Mouse (Mus musculus) cerebellum, adult 2 months (tissue): ENCODE data around the gene Ass1. TPM values are rescaled to one million over a fixed set of nuclear protein-coding genes. Genes with fewer than 3 reads are reported as not detected.

Source experiments
- DNase-seq, 2 experiments: peaks; one replicate each; pipeline ENCODE4 v3.0.0; 2021
- H3K27ac ChIP-seq: fragments of 200-500 bp; 2 replicates; pipeline ENCODE4 v1.5.1; 2012; ENCODE audit warnings: low read length, control low read depth, inconsistent platforms; ENCODE audit not compliant: insufficient read depth
- H3K27me3 ChIP-seq: fragments of 200-500 bp; 2 replicates; pipeline ENCODE4 v1.6.1; 2012; ENCODE audit warnings: inconsistent platforms, mild to moderate bottlenecking, low read length, moderate library complexity; ENCODE audit not compliant: control insufficient read depth, insufficient read depth
- H3K4me1 ChIP-seq: fragments of 200-500 bp; 2 replicates; pipeline ENCODE4 v1.6.1; 2011; ENCODE audit warnings: low read length; ENCODE audit not compliant: control insufficient read depth, insufficient read depth
- H3K4me3 ChIP-seq: fragments of 200-500 bp; replicated peaks from 2 replicates; pipeline ENCODE3; 2011; ENCODE audit warnings: mild to moderate bottlenecking, low read depth, low read length, control low read depth; ENCODE audit not compliant: insufficient read depth
- CTCF ChIP-seq: fragments of 200-500 bp; IDR thresholded peaks from 2 replicates; pipeline ENCODE4 v1.5.1; 2011; ENCODE audit warnings: low read depth, mild to moderate bottlenecking, control low read depth, low read length, moderate library complexity, borderline replicate concordance; ENCODE audit not compliant: insufficient read depth
- POLR2A ChIP-seq: fragments of 200-500 bp; IDR thresholded peaks from 2 replicates; pipeline ENCODE4 v1.6.1; 2011; ENCODE audit warnings: low read length, control low read depth, borderline replicate concordance; ENCODE audit not compliant: insufficient read depth
- WGBS: fragments of 180-500 bp; shearing (Covaris S2); methylation state at CpG from one replicate; pipeline ENCODE4 v1.1.7; 2018; 5-methylcytosine and 5-hydroxymethylcytosine counted together
- polyA plus RNA-seq: library from polyadenylated mRNA; depleted of rRNA; stranded (reverse); fragments of >200 nt; gene quantifications from 2 replicates; pipeline ENCODE4 v1.2.3, GENCODE M21; 2012

Gene Ass1
- polyA plus RNA-seq, 1 experiment, result 29.9 TPM

DNA sequence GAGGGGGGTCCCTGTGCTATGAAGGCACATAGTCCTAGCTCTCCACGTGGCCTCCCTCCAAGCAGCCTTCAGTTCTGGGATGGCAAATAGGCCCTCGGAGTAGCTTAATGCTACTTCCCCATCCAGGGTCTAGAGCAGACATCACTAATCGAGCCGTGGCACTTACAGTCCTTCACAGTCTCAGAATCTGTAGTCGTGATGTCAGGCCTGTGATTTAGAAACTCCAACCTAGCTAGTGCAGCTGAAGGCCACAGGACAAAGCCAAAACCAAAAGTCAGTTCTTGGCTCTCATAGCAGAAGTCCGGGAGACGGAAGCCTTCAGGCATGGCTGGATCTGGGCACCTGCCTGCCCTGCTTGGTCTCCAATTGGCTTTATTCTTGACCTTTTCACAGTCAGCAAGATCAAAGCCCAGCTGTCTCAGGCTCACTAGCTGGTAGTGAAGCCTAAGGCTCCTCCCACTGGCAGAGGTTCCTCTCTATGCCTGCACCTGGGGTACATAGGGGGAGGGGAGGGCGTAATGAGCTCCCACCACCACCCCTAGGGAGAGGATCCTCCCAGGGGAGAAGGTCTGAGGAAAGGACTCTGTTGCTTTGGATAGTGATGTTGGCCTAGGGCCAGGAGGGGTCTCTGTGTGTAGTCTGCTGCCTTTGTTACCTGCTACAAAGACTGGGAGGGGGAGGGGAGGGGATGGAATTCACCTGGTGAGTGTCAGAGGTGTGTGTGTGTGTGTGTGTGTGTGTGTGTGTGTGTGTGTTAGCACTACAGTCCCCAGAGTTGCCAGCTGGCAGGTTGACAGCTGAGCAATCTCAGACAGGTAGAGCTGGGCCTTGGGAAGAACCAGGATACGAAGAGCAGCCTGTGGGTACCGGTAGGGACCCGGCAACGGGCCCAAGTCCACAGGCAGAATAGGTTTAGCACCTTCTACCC lies 7.5 kb downstream of the Ass1 start:
- Histone ChIP-seq H3K27me3 (no peaks in the 10 kb centered on the region), H3K4me1 (no peaks in the 10 kb centered on the region), H3K27ac (no peak overlapping the region), H3K4me3 (no peak overlapping the region)
- 68% methylated on average over 12 of the region's 12 CpGs for WGBS
- no peak for DNase-seq
- TF ChIP-seq CTCF, result no peak
- no peak for TF ChIP-seq POLR2A

DNA sequence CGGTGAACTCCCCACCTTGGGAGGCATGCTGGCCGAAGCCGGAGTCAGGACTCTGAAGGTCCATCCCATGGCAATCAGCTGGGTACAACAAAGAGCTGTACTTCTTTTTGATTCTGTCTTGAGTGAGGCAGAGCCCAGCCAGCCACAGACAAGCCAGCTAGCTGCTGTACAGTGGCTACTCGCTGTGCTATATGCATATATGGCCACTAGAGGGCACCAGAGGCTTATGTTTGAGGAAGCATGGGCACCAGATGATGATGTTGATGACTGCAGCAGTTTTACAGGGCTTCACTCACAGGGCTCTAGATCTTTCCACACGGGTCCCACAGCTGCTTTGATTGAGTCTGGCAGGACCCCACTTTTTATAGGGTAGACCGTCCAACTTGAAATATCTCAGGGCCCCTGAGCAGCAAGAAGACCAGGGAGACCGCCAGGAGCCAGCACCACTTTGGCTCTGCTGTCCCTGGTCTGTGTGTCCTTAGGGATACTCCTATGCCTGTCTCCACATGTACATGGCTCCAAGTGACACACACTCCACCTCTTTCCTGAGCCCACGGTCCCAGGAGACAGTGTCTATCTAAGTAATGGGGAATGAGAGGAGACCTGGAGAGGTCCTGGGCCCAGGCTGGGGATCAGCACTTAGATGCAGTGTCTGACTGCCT lies 13.0 kb downstream of the Ass1 start:
- TF ChIP-seq CTCF (peak; percentile 94), POLR2A (no peak)

DNA sequence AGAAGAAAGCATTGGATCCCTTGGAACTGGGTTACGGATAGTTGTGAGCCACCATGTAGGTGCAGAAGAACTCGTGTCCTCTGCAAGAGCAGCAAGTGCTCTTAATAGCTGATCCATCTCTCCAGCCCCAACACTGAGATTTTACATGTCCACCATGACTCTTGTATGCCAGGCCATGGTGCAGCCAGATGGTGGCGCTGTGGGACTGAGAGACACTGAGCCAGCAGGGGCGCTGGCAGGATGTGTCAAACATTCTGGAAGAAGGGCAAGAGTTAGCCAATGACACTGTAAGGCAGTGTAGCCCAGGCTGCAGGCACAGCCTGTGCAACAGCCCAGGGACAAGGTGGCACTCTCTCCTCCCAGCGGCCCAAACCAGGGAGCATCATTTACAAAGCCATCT lies 14.2 kb downstream of the Ass1 start:
- DNase-seq, result peak; percentile 78 to 83
- Histone ChIP-seq H3K4me1 (peaks cover 19% of the 10 kb centered on the region), H3K27ac (no peak overlapping the region), H3K4me3 (no peak overlapping the region), H3K27me3 (no peaks in the 10 kb centered on the region)
- WGBS, result 31% methylated on average over 5 of the region's 5 CpGs
- TF ChIP-seq CTCF (peak; percentile 93), POLR2A (no peak)

More for the DNA sequence above, 13.0 kb downstream of the Ass1 start:
- Histone ChIP-seq H3K27ac (no peak overlapping the region), H3K4me3 (no peak overlapping the region), H3K27me3 (no peaks in the 10 kb centered on the region), H3K4me1 (peaks cover 11% of the 10 kb centered on the region)
- peak; percentile 79 to 89 for DNase-seq
- 25% methylated on average over 8 of the region's 8 CpGs for WGBS

DNA sequence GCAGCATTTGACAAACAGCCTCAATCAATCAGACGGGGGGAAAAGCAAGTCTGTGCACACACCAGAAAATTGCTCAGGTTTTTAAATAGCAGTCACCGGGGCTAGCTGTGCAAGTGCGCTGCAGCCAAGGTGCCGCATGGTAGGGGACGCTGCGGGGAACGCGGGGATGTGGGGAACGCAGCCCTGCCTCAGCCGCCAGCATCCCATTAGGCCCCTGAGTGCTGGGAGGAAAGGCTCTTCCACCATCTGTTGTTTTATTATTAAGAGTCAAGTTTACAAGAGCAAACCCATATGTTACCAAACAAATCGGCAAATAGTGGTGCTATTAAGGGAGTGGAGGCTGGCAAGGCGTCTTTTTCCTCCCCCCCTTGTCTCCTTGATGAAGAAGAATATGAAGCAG lies 19.2 kb downstream of the Ass1 start:
- H3K4me3 ChIP-seq, result no peak overlapping the region
- no peak for TF ChIP-seq CTCF
- no peak for TF ChIP-seq POLR2A
- no peaks in the 10 kb centered on the region for H3K27me3 ChIP-seq

DNA sequence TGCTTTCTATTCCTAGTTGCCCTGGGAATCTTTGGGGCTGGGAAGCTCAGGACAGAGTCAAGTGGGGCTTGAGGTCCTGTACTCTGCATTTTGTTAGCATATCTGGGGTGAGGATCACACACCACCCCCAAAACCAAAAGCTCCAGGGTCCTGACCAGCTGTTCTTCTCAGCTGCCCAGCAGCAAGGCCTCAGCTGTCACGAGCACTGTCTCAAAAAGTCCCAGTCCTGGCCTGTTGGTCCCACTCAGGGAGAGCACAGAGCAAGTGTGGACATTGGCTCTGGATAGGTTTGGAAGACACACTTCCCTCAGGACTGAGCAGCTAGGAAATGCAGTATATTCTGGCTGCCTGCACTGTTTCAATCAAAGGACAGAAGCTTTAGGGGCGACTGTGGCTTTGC lies 20.5 kb downstream of the Ass1 start:
- DNase-seq, result no peak
- H3K27me3 ChIP-seq, result no peaks in the 10 kb centered on the region
- no peak overlapping the region for H3K4me3 ChIP-seq
- H3K4me1 ChIP-seq, result peaks cover 15% of the 10 kb centered on the region
- 90% methylated on average over 2 of the region's 2 CpGs for WGBS
- TF ChIP-seq POLR2A (no peak), CTCF (no peak)
- no peak overlapping the region for H3K27ac ChIP-seq

More for the DNA sequence above, 19.2 kb downstream of the Ass1 start:
- Histone ChIP-seq H3K27ac (no peak overlapping the region), H3K4me1 (peaks cover 27% of the 10 kb centered on the region)
- 12% methylated on average over 12 of the region's 12 CpGs for WGBS
- peak; percentile 63 to 75 for DNase-seq

DNA sequence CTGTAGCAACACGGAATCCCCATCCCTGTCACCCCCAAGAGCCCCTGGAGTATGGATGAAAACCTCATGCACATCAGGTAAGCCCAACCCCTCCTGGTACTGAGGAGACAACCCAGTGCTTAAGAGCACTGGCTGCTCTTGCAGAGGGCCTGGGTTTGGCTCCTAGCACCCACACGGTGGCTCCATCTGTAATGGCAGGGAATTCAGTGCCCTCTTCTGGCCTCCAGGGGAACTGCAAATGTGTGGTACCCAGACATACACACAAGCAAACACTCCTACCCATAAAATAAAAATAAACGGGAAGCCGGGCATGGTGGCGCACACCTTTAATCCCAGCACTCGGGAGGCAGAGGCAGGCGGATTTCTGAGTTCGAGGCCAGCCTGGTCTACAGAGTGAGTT lies 22.3 kb downstream of the Ass1 start:
- no peaks in the 10 kb centered on the region for H3K27me3 ChIP-seq
- 96% methylated on average over 8 of the region's 8 CpGs for WGBS

DNA sequence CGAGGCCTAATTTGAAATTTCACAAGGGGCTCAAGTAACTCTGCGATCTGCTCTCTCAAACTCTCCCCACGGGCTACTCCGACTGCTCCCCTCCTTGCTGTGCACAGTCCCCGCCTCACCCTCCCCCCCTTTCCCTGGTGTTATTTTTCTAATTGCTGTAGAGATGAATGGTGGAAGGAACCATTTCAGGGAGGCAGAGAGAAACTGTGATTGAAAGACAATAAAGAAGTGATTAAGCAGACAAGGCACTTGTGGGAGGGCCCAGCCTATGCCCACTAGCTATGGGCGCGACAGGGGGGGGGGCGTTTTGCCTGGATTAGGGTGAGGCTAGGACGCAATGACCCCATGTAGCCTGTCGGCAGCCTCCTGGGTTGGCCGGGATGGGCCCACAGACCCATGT lies 23.2 kb downstream of the Ass1 start:
- Histone ChIP-seq H3K4me1 (peaks cover 15% of the 10 kb centered on the region), H3K27me3 (no peaks in the 10 kb centered on the region), H3K4me3 (no peak overlapping the region), H3K27ac (no peak overlapping the region)
- WGBS, result 77% methylated on average over 11 of the region's 11 CpGs
- TF ChIP-seq POLR2A (no peak), CTCF (no peak)
- no peak for DNase-seq

More for the DNA sequence above, 22.3 kb downstream of the Ass1 start:
- Histone ChIP-seq H3K27ac (no peak overlapping the region), H3K4me3 (no peak overlapping the region), H3K4me1 (peaks cover 15% of the 10 kb centered on the region)
- no peak for TF ChIP-seq POLR2A
- TF ChIP-seq CTCF, result no peak
- DNase-seq, result no peak

DNA sequence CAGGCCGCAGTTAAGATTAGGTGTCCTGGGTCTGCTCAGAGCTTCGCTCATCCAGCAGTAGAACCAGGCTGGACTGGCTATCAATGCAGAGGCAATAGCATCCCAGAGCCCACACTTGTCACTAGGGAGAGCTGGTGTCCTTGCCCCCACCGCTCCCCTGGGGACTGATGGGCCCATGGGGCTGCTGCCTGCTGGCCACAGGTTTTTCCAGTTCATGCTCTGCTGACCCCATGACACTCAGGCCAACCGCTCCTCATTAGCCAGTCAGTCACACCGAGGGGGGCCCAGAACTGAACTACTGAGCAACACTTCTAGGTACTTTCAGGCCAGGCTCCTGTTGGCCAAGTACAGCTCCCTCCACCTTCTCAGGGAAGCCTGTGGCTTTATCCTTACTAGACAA lies 24.3 kb downstream of the Ass1 start:
- 76% methylated on average over 5 of the region's 5 CpGs for WGBS
- Histone ChIP-seq H3K27me3 (no peaks in the 10 kb centered on the region), H3K4me1 (peaks cover 6% of the 10 kb centered on the region), H3K4me3 (no peak overlapping the region), H3K27ac (no peak overlapping the region)
- no peak for TF ChIP-seq POLR2A
- TF ChIP-seq CTCF, result no peak
- DNase-seq, result no peak
